Mouse (Mus musculus) ES-CJ7 (cell line): Measurements from ENCODE around the gene Nid2.

ENCODE experiments used
- DNase-seq: peaks from one replicate; pipeline ENCODE4 v3.0.0; 2011; ENCODE audit warnings: low read depth, low spot score

Gene Nid2

GRCm38 (mm10) chr14:19744876-19745275 is 6.2 kb upstream of the Nid2 start:
- DNase-seq = no peak

- no peak for DNase-seq
These were observed 4.8 kb upstream of the Nid2 start for GRCm38 (mm10) chr14:19746232-19746631.

- peak; percentile 81 for DNase-seq
These were observed 4.3 kb upstream of the Nid2 start for GRCm38 (mm10) chr14:19746731-19747130.

- peak; percentile 94 for DNase-seq
These were observed 1.3 kb upstream of the Nid2 start for GRCm38 (mm10) chr14:19749743-19750142.

- DNase-seq = peak; percentile 92
These were observed 547 bp upstream of the Nid2 start for GRCm38 (mm10) chr14:19750411-19751024.

GRCm38 (mm10) chr14:19752276-19752675 is 1.2 kb downstream of the Nid2 start:
- peak; percentile 61 for DNase-seq

- DNase-seq = peak; percentile 31
These were observed 8.5 kb downstream of the Nid2 start for GRCm38 (mm10) chr14:19759277-19760193.

GRCm38 (mm10) chr14:19760721-19761120 is 9.7 kb downstream of the Nid2 start:
- no peak for DNase-seq

- no peak for DNase-seq
These were observed 10.9 kb downstream of the Nid2 start for GRCm38 (mm10) chr14:19762014-19762413.

- DNase-seq = no peak
These were observed 12.5 kb downstream of the Nid2 start for GRCm38 (mm10) chr14:19763527-19763926.

- DNase-seq = no peak
These were observed 13.3 kb downstream of the Nid2 start for GRCm38 (mm10) chr14:19764331-19764730.

GRCm38 (mm10) chr14:19765539-19766379 is 14.7 kb downstream of the Nid2 start:
- DNase-seq = no peak

- DNase-seq = no peak
These were observed 15.2 kb downstream of the Nid2 start for GRCm38 (mm10) chr14:19766380-19766649.

GRCm38 (mm10) chr14:19768648-19769047 is 17.6 kb downstream of the Nid2 start:
- no peak for DNase-seq

- DNase-seq = no peak
These were observed 18.6 kb downstream of the Nid2 start for GRCm38 (mm10) chr14:19769441-19770200.

- DNase-seq = no peak
These were observed 20.1 kb downstream of the Nid2 start for GRCm38 (mm10) chr14:19771173-19771572.

GRCm38 (mm10) chr14:19774036-19774628 is 23.1 kb downstream of the Nid2 start:
- DNase-seq = no peak

- no peak for DNase-seq
These were observed 24.4 kb downstream of the Nid2 start for GRCm38 (mm10) chr14:19775491-19775890.

- peak; percentile 37 for DNase-seq
These were observed 25.1 kb downstream of the Nid2 start for GRCm38 (mm10) chr14:19776179-19776578.

GRCm38 (mm10) chr14:19776890-19777289 is 25.8 kb downstream of the Nid2 start:
- DNase-seq = peak; percentile 83

GRCm38 (mm10) chr14:19777365-19777764 is 26.3 kb downstream of the Nid2 start:
- no peak for DNase-seq
